Mouse (Mus musculus) heart, adult 2 months (tissue): ENCODE data around the gene Tfrc. TPM values are rescaled to one million over a fixed set of nuclear protein-coding genes. Genes with fewer than 3 reads are reported as not detected.
A peak's percentile ranks its signal among the peaks of the same experiment; 100 is the strongest.
"Not testable (repeated sequence)": the region's sequence is repeated elsewhere in the genome, so short reads cannot be mapped to it uniquely, and the experiment has no call there.

Source experiments
- DNase-seq, 2 experiments: peaks; one replicate each; pipeline ENCODE4 v3.0.0; 2021
- H3K27ac ChIP-seq: fragments of 200-600 bp; 2 replicates; pipeline ENCODE4 v1.8.1; 2022
- H3K27me3 ChIP-seq: fragments of 200-500 bp; 2 replicates; pipeline ENCODE4 v1.6.1; 2012; ENCODE audit warnings: mild to moderate bottlenecking, low read length, inconsistent platforms, mixed read lengths; ENCODE audit not compliant: control insufficient read depth, insufficient read depth
- H3K36me3 ChIP-seq: fragments of 200-500 bp; 2 replicates; pipeline ENCODE4 v1.6.1; 2012; ENCODE audit warnings: low read length, inconsistent platforms; ENCODE audit not compliant: control insufficient read depth, insufficient read depth
- H3K4me1 ChIP-seq: fragments of 200-500 bp; 2 replicates; pipeline ENCODE4 v1.6.1; 2011; ENCODE audit warnings: low read length; ENCODE audit not compliant: control insufficient read depth, insufficient read depth
- H3K4me3 ChIP-seq: fragments of 200-600 bp; 2 replicates; pipeline ENCODE4 v1.8.1; 2022
- H3K79me2 ChIP-seq: fragments of 200-500 bp; replicated peaks from 2 replicates; pipeline ENCODE4 v1.6.1; 2012; ENCODE audit warnings: mild to moderate bottlenecking, inconsistent platforms, low read length, moderate library complexity, mixed read lengths; ENCODE audit not compliant: control insufficient read depth, insufficient read depth
- H3K9ac ChIP-seq: fragments of 200-500 bp; 2 replicates; pipeline ENCODE4 v1.6.1; 2012; ENCODE audit warnings: low read depth, mild to moderate bottlenecking, control low read depth, inconsistent platforms, low read length, mixed read lengths
- CTCF ChIP-seq: fragments of 200-600 bp; IDR thresholded peaks from 2 replicates; pipeline ENCODE4 v1.8.1; 2022; ENCODE audit warnings: antibody characterized with exemption, mild to moderate bottlenecking, moderate library complexity
- EP300 ChIP-seq: fragments of 200-500 bp; IDR thresholded peaks from 2 replicates; pipeline ENCODE4 v1.6.1; 2011; ENCODE audit warnings: low read depth, low read length, control low read depth; ENCODE audit not compliant: insufficient read depth
- POLR2A ChIP-seq: fragments of 200-500 bp; IDR thresholded peaks from 2 replicates; pipeline ENCODE4 v1.6.1; 2011; ENCODE audit warnings: mild to moderate bottlenecking, low read depth, low read length, control low read depth; ENCODE audit not compliant: insufficient read depth
- WGBS: fragments of 180-500 bp; shearing (Covaris S2); methylation state at CpG from one replicate; pipeline ENCODE4 v1.1.7; 2018; 5-methylcytosine and 5-hydroxymethylcytosine counted together
- intact Hi-C: fragments of 180-260 bp; cut with DNase I; formaldehyde crosslinking; loops from one replicate; pipeline ENCODE4 v1.15.1; 2025
- polyA plus RNA-seq: library from polyadenylated mRNA; depleted of rRNA; stranded (reverse); fragments of >200 nt; gene quantifications from 2 replicates; pipeline ENCODE4 v1.2.3, GENCODE M21; 2012
- total RNA-seq, 2 experiments: library from RNA; stranded (reverse); gene quantifications; 2 replicates each; pipeline ENCODE4 v1.2.3; 2021

Tfrc gene
- total and polyA plus RNA-seq, 3 experiments: 27.8 to 85.7 (median 51.3) TPM

GRCm38 (mm10) chr16:32640683-32641082 lies 32.0 kb downstream of the Tfrc start:
- DNase-seq, H3K4me3 ChIP-seq, H3K27me3 ChIP-seq, H3K36me3 ChIP-seq, H3K9ac ChIP-seq, H3K79me2 ChIP-seq, H3K4me1 ChIP-seq, H3K27ac ChIP-seq, intact Hi-C loops: not testable (repeated sequence)
- TF ChIP-seq CTCF: 0 out of 2 replicates have a peak, but pooled peaks have one; percentile 8
- WGBS: 74% methylated on average over 2 of the region's 2 CpGs

GRCm38 (mm10) chr16:32641440-32642219 lies 32.9 kb downstream of the Tfrc start:
- Histone ChIP-seq H3K79me2 (no peaks in the 10 kb centered on the region), H3K27ac (no peak overlapping the region), H3K4me1 (peaks cover 10% of the 10 kb centered on the region), H3K27me3 (no peaks in the 10 kb centered on the region), H3K36me3 (no peaks in the 10 kb centered on the region), H3K4me3 (no peak overlapping the region), H3K9ac (no peak overlapping the region)
- 69% methylated on average over 18 of the region's 20 CpGs for WGBS
- no peak for TF ChIP-seq EP300
- TF ChIP-seq CTCF: no peak
- no peak for TF ChIP-seq POLR2A
- intact Hi-C loops: no loop called here
- no peak for DNase-seq

GRCm38 (mm10) chr16:32642280-32642679 lies 33.6 kb downstream of the Tfrc start:
- H3K4me3 ChIP-seq: no peak overlapping the region
- H3K9ac ChIP-seq: no peak overlapping the region
- no peaks in the 10 kb centered on the region for H3K36me3 ChIP-seq
- TF ChIP-seq POLR2A: no peak
- TF ChIP-seq CTCF: no peak
- no peak for TF ChIP-seq EP300
- intact Hi-C loops: no loop called here
- no peaks in the 10 kb centered on the region for H3K27me3 ChIP-seq
- no peak overlapping the region for H3K27ac ChIP-seq
- 80% methylated on average over 13 of the region's 13 CpGs for WGBS
- no peaks in the 10 kb centered on the region for H3K79me2 ChIP-seq
- peaks cover 10% of the 10 kb centered on the region for H3K4me1 ChIP-seq
- DNase-seq: no peak

DNA sequence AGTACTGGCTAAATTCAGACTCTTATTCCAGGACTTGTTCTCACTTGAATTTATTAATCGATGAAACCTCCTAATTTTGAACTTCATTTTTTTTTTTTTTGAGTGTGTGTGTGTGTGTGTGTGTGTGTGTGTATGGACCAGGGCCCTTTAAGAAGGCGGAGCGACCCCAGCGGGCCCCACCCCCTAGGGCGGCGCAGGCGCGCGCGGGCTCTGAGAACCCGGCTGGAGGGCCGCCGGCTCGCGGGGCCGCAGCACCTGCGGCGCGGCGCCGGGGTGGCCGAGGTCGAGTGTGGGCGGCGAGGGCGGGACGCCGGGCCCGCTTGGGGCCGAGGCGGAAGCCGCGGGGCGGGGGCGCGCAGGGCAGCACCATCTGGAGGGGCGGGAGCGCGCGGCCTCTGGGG lies 34.9 kb downstream of the Tfrc start, which contains the start of gene Tnk2:
Tnk2 (plus strand) TSS at position 214 of the 401 bp plus-strand sequence.
- TF ChIP-seq CTCF (no peak), POLR2A (no peak), EP300 (no peak)
- Histone ChIP-seq H3K79me2 (no peaks in the 10 kb centered on the region), H3K27me3 (no peaks in the 10 kb centered on the region), H3K4me3 (peak within 1 kb of the TSS; percentile 73), H3K36me3 (no peaks in the 10 kb centered on the region), H3K4me1 (peaks cover 10% of the 10 kb centered on the region), H3K9ac (peak within 1 kb of the TSS; percentile 83), H3K27ac (peak within 1 kb of the TSS; percentile 59)
- peak; percentile 94 to 95 for DNase-seq
- WGBS: 4% methylated on average over 30 of the region's 40 CpGs
- intact Hi-C loops: loop anchor here (2.0 kb wide), 1 partner anchor 15 kb away; no protein-coding TSS in a partner anchor

- no peaks in the 10 kb centered on the region for H3K79me2 ChIP-seq
- peaks cover 10% of the 10 kb centered on the region for H3K4me1 ChIP-seq
- no peaks in the 10 kb centered on the region for H3K36me3 ChIP-seq
- TF ChIP-seq CTCF (no peak), POLR2A (no peak)
- H3K4me3 ChIP-seq: peak overlapping the region; percentile 73
- under 1% methylated on average over 61 of the region's 82 CpGs for WGBS
- H3K9ac ChIP-seq: peak overlapping the region; percentile 83
- H3K27me3 ChIP-seq: no peaks in the 10 kb centered on the region
- intact Hi-C loops: loop anchor here (2.0 kb wide), 1 partner anchor 15 kb away; no protein-coding TSS in a partner anchor
- peak; percentile 62 to 71 for DNase-seq
- peak overlapping the region; percentile 59 for H3K27ac ChIP-seq
Observed at GRCm38 (mm10) chr16:32644069-32644800, 35.5 kb downstream of the Tfrc start.

- no peaks in the 10 kb centered on the region for H3K27me3 ChIP-seq
- H3K4me1 ChIP-seq: peaks cover 10% of the 10 kb centered on the region
- WGBS: 18% methylated on average over 12 of the region's 12 CpGs
- TF ChIP-seq POLR2A (no peak), CTCF (no peak)
- H3K36me3 ChIP-seq: no peaks in the 10 kb centered on the region
- DNase-seq: no peak
- H3K4me3 ChIP-seq: peak overlapping the region; percentile 73
- peak overlapping the region; percentile 83; the same call in 1 of the 2 replicates for H3K9ac ChIP-seq
- intact Hi-C loops: loop anchor here (2.0 kb wide), 1 partner anchor 14 kb away; no protein-coding TSS in a partner anchor
- peak overlapping the region; percentile 59 for H3K27ac ChIP-seq
- no peaks in the 10 kb centered on the region for H3K79me2 ChIP-seq
Observed at GRCm38 (mm10) chr16:32644801-32645170, 36.1 kb downstream of the Tfrc start.
